Mouse (Mus musculus) heart, adult 2 months (tissue): ENCODE measurements around the gene Ncdn.

Experiments
- CTCF ChIP-seq: fragments of 200-600 bp; IDR thresholded peaks from 2 replicates; pipeline ENCODE4 v1.8.1; 2022; ENCODE audit warnings: antibody characterized with exemption, mild to moderate bottlenecking, moderate library complexity
- POLR2A ChIP-seq: fragments of 200-500 bp; IDR thresholded peaks from 2 replicates; pipeline ENCODE4 v1.6.1; 2011; ENCODE audit warnings: mild to moderate bottlenecking, low read depth, low read length, control low read depth; ENCODE audit not compliant: insufficient read depth

- TF ChIP-seq POLR2A = no peak
- TF ChIP-seq CTCF = no peak
Observed at GRCm38 (mm10) chr4:126734001-126734603, 19.1 kb downstream of the Ncdn start.
